Mouse (Mus musculus) heart, embryonic 10.5 days (tissue): Measurements from ENCODE around the gene Tsku. TPM values are rescaled to one million over a fixed set of nuclear protein-coding genes. Genes with fewer than 3 reads are reported as not detected.

Experiments
- DNase-seq: peaks from one replicate; pipeline ENCODE4 v3.0.0-alpha.2; 2017; ENCODE audit warnings: low spot score
- H3K27ac ChIP-seq: fragments of 300-500 bp; sonication (generic); 2 replicates; pipeline ENCODE4 v1.5.1; 2016; ENCODE audit warnings: mild to moderate bottlenecking
- H3K27me3 ChIP-seq: fragments of 300-500 bp; sonication (generic); 2 replicates; pipeline ENCODE4 v1.6.1; 2016; ENCODE audit warnings: mild to moderate bottlenecking; ENCODE audit not compliant: poor library complexity, insufficient read depth, severe bottlenecking
- H3K36me3 ChIP-seq: fragments of 300-500 bp; sonication (generic); 2 replicates; pipeline ENCODE4 v1.6.1; 2016; ENCODE audit warnings: mild to moderate bottlenecking, moderate library complexity
- H3K4me1 ChIP-seq: fragments of 300-500 bp; sonication (generic); 2 replicates; pipeline ENCODE4 v1.6.1; 2016; ENCODE audit warnings: mild to moderate bottlenecking
- H3K4me3 ChIP-seq: fragments of 300-500 bp; sonication (generic); 2 replicates; pipeline ENCODE4 v1.5.1; 2016; ENCODE audit warnings: mild to moderate bottlenecking, moderate library complexity
- H3K9me3 ChIP-seq: fragments of 300-500 bp; sonication (generic); 2 replicates; pipeline ENCODE4 v1.6.1; 2016; ENCODE audit warnings: mild to moderate bottlenecking, moderate library complexity
- WGBS: fragments of 180-500 bp; shearing (Covaris S2); methylation state at CpG from one replicate; pipeline ENCODE4 v1.1.7; 2016; 5-methylcytosine and 5-hydroxymethylcytosine counted together
- polyA plus RNA-seq: library from polyadenylated mRNA; unstranded; fragments of >200 nt; fragmentation: Nextera tagmentation; extraction: Ambion mirVana; gene quantifications from 2 replicates; pipeline ENCODE4 v1.2.1, GENCODE M21; 2016

Tsku gene
- polyA plus RNA-seq, 1 experiment from 2014 or later: 5.6 TPM

GRCm38 (mm10) chr7:98354160-98354920, 6.8 kb downstream of the Tsku start:
- no peak for DNase-seq
- Histone ChIP-seq H3K4me1 (peaks cover 61% of the 10 kb centered on the region), H3K27ac (peak overlapping the region; percentile 62), H3K27me3 (no peaks in the 10 kb centered on the region), H3K36me3 (peaks cover 34% of the 10 kb centered on the region), H3K9me3 (no peaks in the 10 kb centered on the region), H3K4me3 (no peak overlapping the region)
- WGBS: 42% methylated on average over 12 of the region's 12 CpGs

- Histone ChIP-seq H3K9me3 (no peaks in the 10 kb centered on the region), H3K4me1 (peaks cover 53% of the 10 kb centered on the region), H3K36me3 (peaks cover 34% of the 10 kb centered on the region), H3K4me3 (no peak overlapping the region), H3K27ac (0 out of 2 replicates have a peak overlapping the region, but pooled peaks have one; percentile 62), H3K27me3 (no peaks in the 10 kb centered on the region)
- WGBS: 87% methylated on average over 5 of the region's 5 CpGs
- no peak for DNase-seq
Observed at GRCm38 (mm10) chr7:98353616-98354015, 7.5 kb downstream of the Tsku start.

- Histone ChIP-seq H3K27me3 (no peaks in the 10 kb centered on the region), H3K36me3 (peaks cover 34% of the 10 kb centered on the region), H3K4me3 (no peak overlapping the region), H3K9me3 (no peaks in the 10 kb centered on the region), H3K27ac (no peak overlapping the region), H3K4me1 (peaks cover 41% of the 10 kb centered on the region)
- 96% methylated on average over 3 of the region's 3 CpGs for WGBS
- no peak for DNase-seq
Observed at GRCm38 (mm10) chr7:98351523-98351922, 9.6 kb downstream of the Tsku start.

GRCm38 (mm10) chr7:98349821-98350220, 11.3 kb downstream of the Tsku start:
- Histone ChIP-seq H3K27ac (no peak overlapping the region), H3K9me3 (no peaks in the 10 kb centered on the region), H3K36me3 (peaks cover 34% of the 10 kb centered on the region), H3K4me1 (peaks cover 27% of the 10 kb centered on the region), H3K4me3 (no peak overlapping the region), H3K27me3 (peaks cover 3% of the 10 kb centered on the region; the same call in 1 of the 2 replicates)
- 84% methylated on average over 6 of the region's 6 CpGs for WGBS
- no peak for DNase-seq

- WGBS: 21% methylated on average over 5 of the region's 5 CpGs
- Histone ChIP-seq H3K9me3 (no peaks in the 10 kb centered on the region), H3K4me1 (peaks cover 22% of the 10 kb centered on the region), H3K36me3 (peaks cover 34% of the 10 kb centered on the region), H3K27ac (no peak overlapping the region), H3K27me3 (peaks cover 3% of the 10 kb centered on the region; the same call in 1 of the 2 replicates), H3K4me3 (no peak overlapping the region)
- DNase-seq: peak; percentile 91
Observed at GRCm38 (mm10) chr7:98349096-98349495, 12.0 kb downstream of the Tsku start.

GRCm38 (mm10) chr7:98348043-98348442, 13.1 kb downstream of the Tsku start:
- 54% methylated on average over 7 of the region's 7 CpGs for WGBS
- Histone ChIP-seq H3K27me3 (peaks cover 8% of the 10 kb centered on the region; the same call in 1 of the 2 replicates), H3K4me1 (peaks cover 19% of the 10 kb centered on the region), H3K27ac (no peak overlapping the region), H3K4me3 (no peak overlapping the region), H3K36me3 (peaks cover 34% of the 10 kb centered on the region), H3K9me3 (no peaks in the 10 kb centered on the region)
- peak; percentile 85 for DNase-seq

GRCm38 (mm10) chr7:98347471-98347870, 13.7 kb downstream of the Tsku start:
- Histone ChIP-seq H3K4me3 (no peak overlapping the region), H3K4me1 (peaks cover 21% of the 10 kb centered on the region), H3K27ac (no peak overlapping the region), H3K27me3 (peaks cover 13% of the 10 kb centered on the region), H3K9me3 (no peaks in the 10 kb centered on the region), H3K36me3 (peaks cover 28% of the 10 kb centered on the region)
- 48% methylated on average over 5 of the region's 5 CpGs for WGBS
- DNase-seq: no peak

- 36% methylated on average over 6 of the region's 6 CpGs for WGBS
- no peak overlapping the region for H3K27ac ChIP-seq
- 0 out of 2 replicates have a peak, but pooled peaks cover 5% of the 10 kb centered on the region for H3K36me3 ChIP-seq
- no peak overlapping the region for H3K4me3 ChIP-seq
- no peak for DNase-seq
- H3K9me3 ChIP-seq: no peaks in the 10 kb centered on the region
- peaks cover 17% of the 10 kb centered on the region for H3K4me1 ChIP-seq
- peaks cover 15% of the 10 kb centered on the region for H3K27me3 ChIP-seq
Observed at GRCm38 (mm10) chr7:98345036-98345435, 16.1 kb downstream of the Tsku start.

- Histone ChIP-seq H3K4me3 (no peak overlapping the region), H3K9me3 (no peaks in the 10 kb centered on the region), H3K4me1 (peaks cover 17% of the 10 kb centered on the region), H3K27ac (no peak overlapping the region), H3K36me3 (no peaks in the 10 kb centered on the region), H3K27me3 (peaks cover 15% of the 10 kb centered on the region)
- WGBS: 22% methylated on average over 3 of the region's 3 CpGs
- no peak for DNase-seq
Observed at GRCm38 (mm10) chr7:98344361-98344760, 16.8 kb downstream of the Tsku start.

GRCm38 (mm10) chr7:98342249-98342648, 18.9 kb downstream of the Tsku start:
- Histone ChIP-seq H3K27me3 (peaks cover 15% of the 10 kb centered on the region), H3K4me3 (no peak overlapping the region), H3K4me1 (peaks cover 9% of the 10 kb centered on the region; the same call in 1 of the 2 replicates), H3K9me3 (no peaks in the 10 kb centered on the region), H3K27ac (no peak overlapping the region), H3K36me3 (no peaks in the 10 kb centered on the region)
- DNase-seq: no peak
- WGBS: 56% methylated on average over 3 of the region's 3 CpGs

GRCm38 (mm10) chr7:98341475-98341874, 19.7 kb downstream of the Tsku start:
- Histone ChIP-seq H3K27me3 (peaks cover 15% of the 10 kb centered on the region), H3K27ac (peak overlapping the region; percentile 84), H3K9me3 (no peaks in the 10 kb centered on the region), H3K4me3 (peak overlapping the region; percentile 57), H3K4me1 (peaks cover 9% of the 10 kb centered on the region; the same call in 1 of the 2 replicates), H3K36me3 (no peaks in the 10 kb centered on the region)
- WGBS: 2% methylated on average over 13 of the region's 13 CpGs
- peak; percentile 94 for DNase-seq

- Histone ChIP-seq H3K27me3 (peaks cover 12% of the 10 kb centered on the region), H3K4me3 (no peak overlapping the region), H3K36me3 (no peaks in the 10 kb centered on the region), H3K27ac (0 out of 2 replicates have a peak overlapping the region, but pooled peaks have one; percentile 13), H3K9me3 (no peaks in the 10 kb centered on the region), H3K4me1 (peaks cover 9% of the 10 kb centered on the region; the same call in 1 of the 2 replicates)
- no peak for DNase-seq
- 34% methylated on average over 5 of the region's 5 CpGs for WGBS
Observed at GRCm38 (mm10) chr7:98340343-98340742, 20.8 kb downstream of the Tsku start.

GRCm38 (mm10) chr7:98333987-98334386, 27.1 kb downstream of the Tsku start:
- Histone ChIP-seq H3K36me3 (no peaks in the 10 kb centered on the region), H3K27ac (0 out of 2 replicates have a peak overlapping the region, but pooled peaks have one; percentile 65), H3K9me3 (no peaks in the 10 kb centered on the region), H3K4me3 (no peak overlapping the region), H3K4me1 (peaks cover 35% of the 10 kb centered on the region), H3K27me3 (no peaks in the 10 kb centered on the region)
- DNase-seq: no peak
- 60% methylated on average over 3 of the region's 3 CpGs for WGBS
